Mouse (Mus musculus): ENCODE measurements around the gene Hck.

GRCm38 (mm10) chr2:153090551-153091165 is 17.6 kb upstream of the Hck start:
- TF ChIP-seq GATA1 (IDR thresholded peaks at IDR 0.05; ENCODE audit: borderline replicate concordance, low read length) (no peak), FLI1 (IDR thresholded peaks at IDR 0.05; ENCODE audit: low read length) (no peak)

All from megakaryocyte, embryonic 14.5 days (primary cell).